8 mouse cellular contexts compared by ENCODE assay signal in genomic region chr10:67115666-67116091, GRCm38 (mm10). TPM values are rescaled to one million over a fixed set of nuclear protein-coding genes. Genes with fewer than 3 reads are reported as not detected.
DNase-seq lines count a peak whose midpoint lies in the region; ATAC-seq and TF ChIP-seq lines count a peak whose summit lies in the region.

No protein-coding gene starts in this region.

- H3K9me3 ChIP-seq in hindbrain, embryonic 12.5 days (replicated peaks) = no peaks in the 10 kb centered on the region
- no peaks in the 10 kb centered on the region for H3K9me3 ChIP-seq in hindbrain, embryonic 11.5 days (ENCODE audit: control insufficient read depth, low read length)
- 0 out of 2 replicates have a peak, but pooled peaks cover 3% of the 10 kb centered on the region for H3K9me3 ChIP-seq in heart, embryonic 14.5 days (ENCODE audit: control insufficient read depth, low read length)
- no peaks in the 10 kb centered on the region for H3K9me3 ChIP-seq in liver, postnatal 0 days (ENCODE audit: low read length)

- no peak overlapping the region for H3K4me2 ChIP-seq in hindbrain, embryonic 12.5 days (replicated peaks)
- no peak overlapping the region for H3K4me2 ChIP-seq in hindbrain, embryonic 11.5 days (replicated peaks; ENCODE audit: low read depth, low read length)
- H3K4me2 ChIP-seq in heart, embryonic 14.5 days (ENCODE audit: low read length) = no peak overlapping the region
- H3K4me2 ChIP-seq in liver, postnatal 0 days (ENCODE audit: low read depth, low read length) = peak overlapping the region; percentile 19; the same call in 1 of the 2 replicates

- H3K36me3 ChIP-seq in hindbrain, embryonic 12.5 days = no peaks in the 10 kb centered on the region
- H3K36me3 ChIP-seq in hindbrain, embryonic 11.5 days (ENCODE audit: control insufficient read depth, insufficient read depth, low read length) = no peaks in the 10 kb centered on the region
- H3K36me3 ChIP-seq in heart, embryonic 14.5 days (ENCODE audit: control insufficient read depth, insufficient read depth, low read length) = no peaks in the 10 kb centered on the region
- no peaks in the 10 kb centered on the region for H3K36me3 ChIP-seq in liver, postnatal 0 days (replicated peaks; ENCODE audit: insufficient read depth, low read length)
- no peaks in the 10 kb centered on the region for H3K36me3 ChIP-seq in thymus, adult 2 months (ENCODE audit: control insufficient read depth, insufficient read depth, low read length)

- H3K4me1 ChIP-seq in hindbrain, embryonic 12.5 days = peaks cover 33% of the 10 kb centered on the region
- H3K4me1 ChIP-seq in hindbrain, embryonic 11.5 days (replicated peaks; ENCODE audit: control insufficient read depth, insufficient read depth, low read length) = no peaks in the 10 kb centered on the region
- H3K4me1 ChIP-seq in heart, embryonic 14.5 days (ENCODE audit: control insufficient read depth in 2 of 2, insufficient read depth in 2 of 2, low read length in 2 of 2) = peaks cover 32 to 73% of the 10 kb centered on the region in 2 experiments
- H3K4me1 ChIP-seq in liver, postnatal 0 days (ENCODE audit: insufficient read depth) = peaks cover 22% of the 10 kb centered on the region
- peaks cover 18% of the 10 kb centered on the region for H3K4me1 ChIP-seq in thymus, adult 2 months (replicated peaks; ENCODE audit: control insufficient read depth, insufficient read depth, low read length)

- no peak overlapping the region for H3K4me3 ChIP-seq in hindbrain, embryonic 12.5 days
- no peak overlapping the region for H3K4me3 ChIP-seq in hindbrain, embryonic 11.5 days (ENCODE audit: low read depth, low read length)
- no peak overlapping the region for H3K4me3 ChIP-seq in heart, embryonic 14.5 days (ENCODE audit: control insufficient read depth in 1 of 2, insufficient read depth in 1 of 2, low read depth in 1 of 2, low read length in 2 of 2)
- no peak overlapping the region for H3K4me3 ChIP-seq in liver, postnatal 0 days (ENCODE audit: low read depth, low read length)
- H3K4me3 ChIP-seq in thymus, adult 2 months (ENCODE audit: control insufficient read depth, insufficient read depth, low read length) = no peak overlapping the region

- ATAC-seq in hindbrain, embryonic 12.5 days (ENCODE audit: low FRiP score) = peak; percentile 42; the same call in 1 of the 2 replicates
- no peak for ATAC-seq in hindbrain, embryonic 11.5 days (ENCODE audit: low FRiP score)
- peak; percentile 51 for ATAC-seq in common myeloid progenitor, adult 5-6 weeks (replicated peaks; ENCODE audit: low read depth, poor library complexity, severe bottlenecking)
- peak; percentile 57; the same call in 1 of the 2 replicates for ATAC-seq in heart, embryonic 14.5 days (ENCODE audit: insufficient number of reproducible peaks, insufficient read depth, low FRiP score, low read depth)
- ATAC-seq in liver, postnatal 0 days = peak; percentile 46; the same call in 1 of the 2 replicates

- WGBS in hindbrain, embryonic 12.5 days = 36% methylated on average over 5 of the region's 5 CpGs
- 41% methylated on average over 5 of the region's 5 CpGs for WGBS in hindbrain, embryonic 11.5 days
- WGBS in heart, embryonic 14.5 days = 18% methylated on average over 5 of the region's 5 CpGs
- WGBS in liver, postnatal 0 days (ENCODE audit: insufficient replicate concordance) = 27% methylated on average over 5 of the region's 5 CpGs
- 24% methylated on average over 5 of the region's 5 CpGs for WGBS in thymus, adult 2 months

- no peak for TF ChIP-seq POLR2A in thymus, adult 2 months (IDR thresholded peaks at IDR 0.05; ENCODE audit: control insufficient read depth, extremely low read depth, insufficient read depth, low read length, poor library complexity)

- H3K27me3 ChIP-seq in hindbrain, embryonic 12.5 days = no peaks in the 10 kb centered on the region
- no peaks in the 10 kb centered on the region for H3K27me3 ChIP-seq in hindbrain, embryonic 11.5 days (ENCODE audit: control insufficient read depth, insufficient read depth, low read length)
- H3K27me3 ChIP-seq in heart, embryonic 14.5 days (ENCODE audit: control insufficient read depth, insufficient read depth, low read length) = no peaks in the 10 kb centered on the region
- no peaks in the 10 kb centered on the region for H3K27me3 ChIP-seq in liver, postnatal 0 days (ENCODE audit: insufficient read depth, low read length)
- no peaks in the 10 kb centered on the region for H3K27me3 ChIP-seq in thymus, adult 2 months (ENCODE audit: control insufficient read depth, insufficient read depth, low read length)

- TF ChIP-seq CTCF in liver, postnatal 0 days (IDR thresholded peaks at IDR 0.05; ENCODE audit: low read depth) = no peak
- no peak for TF ChIP-seq CTCF in thymus, adult 2 months (IDR thresholded peaks at IDR 0.05; ENCODE audit: borderline replicate concordance, control insufficient read depth, extremely low read depth, insufficient read depth, low read length, poor library complexity)

- DNase-seq in hindbrain, embryonic 11.5 days (ENCODE audit: low spot score) = no peak
- DNase-seq in liver, postnatal 0 days = no peak
- no peak for DNase-seq in thymus, adult 2 months
- no peak for DNase-seq in right cerebral cortex, adult 18-20 months
- no peak for DNase-seq in thymus, postnatal 4 days

- peak overlapping the region; percentile 52; the same call in 1 of the 2 replicates for H3K27ac ChIP-seq in hindbrain, embryonic 12.5 days
- H3K27ac ChIP-seq in hindbrain, embryonic 11.5 days (ENCODE audit: low read depth, low read length) = no peak overlapping the region
- peak overlapping the region; percentile 49 to 73 for H3K27ac ChIP-seq in heart, embryonic 14.5 days (replicated peaks in 1 of 2; ENCODE audit: control insufficient read depth in 1 of 2, insufficient read depth in 1 of 2, low read depth in 2 of 2, low read length in 2 of 2)
- H3K27ac ChIP-seq in liver, postnatal 0 days (ENCODE audit: low read depth) = peak overlapping the region; percentile 55
- H3K27ac ChIP-seq in thymus, adult 2 months (ENCODE audit: control insufficient read depth, insufficient read depth, low read length) = no peak overlapping the region

- no peak for TF ChIP-seq EP300 in liver, postnatal 0 days (IDR thresholded peaks at IDR 0.05; ENCODE audit: low read depth)

- no peak overlapping the region for H3K9ac ChIP-seq in hindbrain, embryonic 12.5 days
- H3K9ac ChIP-seq in hindbrain, embryonic 11.5 days (ENCODE audit: low read depth, low read length) = no peak overlapping the region
- H3K9ac ChIP-seq in heart, embryonic 14.5 days (ENCODE audit: low read length) = peak overlapping the region; percentile 22; the same call in 1 of the 2 replicates
- no peak overlapping the region for H3K9ac ChIP-seq in liver, postnatal 0 days (replicated peaks)

RNA-seq across cellular contexts. Expression of gene Reep3, which starts 18.9 kb away (rescaled TPM):
- polyA plus RNA-seq in hindbrain, embryonic 12.5 days (2016; fragmentation: Nextera tagmentation; extraction: Ambion mirVana) = 53.3 and 54.0 TPM in 2 replicates
- 46.4 and 53.8 TPM in 2 replicates for polyA plus RNA-seq in hindbrain, embryonic 11.5 days (2014; fragmentation: Nextera tagmentation; extraction: Ambion mirVana)
- 8.5 and 12.5 TPM in 2 replicates for total RNA-seq in common myeloid progenitor, adult 5-6 weeks (2017)
- 28.7 and 31.5 TPM in 2 replicates for polyA plus RNA-seq in heart, embryonic 14.5 days (2014; fragmentation: Nextera tagmentation; extraction: Ambion mirVana)
- 18.5 and 19.6 TPM in 2 replicates for polyA plus RNA-seq in liver, postnatal 0 days (2015; fragmentation: Nextera tagmentation; extraction: Ambion mirVana)
- 12.9 and 13.2 TPM in 2 replicates for polyA plus RNA-seq in thymus, adult 2 months (2012; rRNA removed)

RNA-seq across cellular contexts. Expression of gene Jmjd1c, which starts 19.8 kb away (rescaled TPM):
- polyA plus RNA-seq in hindbrain, embryonic 12.5 days (2016; fragmentation: Nextera tagmentation; extraction: Ambion mirVana) = 60.1 and 65.1 TPM in 2 replicates
- 55.0 and 63.8 TPM in 2 replicates for polyA plus RNA-seq in hindbrain, embryonic 11.5 days (2014; fragmentation: Nextera tagmentation; extraction: Ambion mirVana)
- total RNA-seq in common myeloid progenitor, adult 5-6 weeks (2017) = 134 and 162 TPM in 2 replicates
- 42.4 and 43.4 TPM in 2 replicates for polyA plus RNA-seq in heart, embryonic 14.5 days (2014; fragmentation: Nextera tagmentation; extraction: Ambion mirVana)
- polyA plus RNA-seq in liver, postnatal 0 days (2015; fragmentation: Nextera tagmentation; extraction: Ambion mirVana) = 15.0 and 15.7 TPM in 2 replicates
- polyA plus RNA-seq in thymus, adult 2 months (2012; rRNA removed) = 31.5 and 38.4 TPM in 2 replicates

Comparison
In these comparisons a context has a peak if more than half of its experiments do, and no peak if none do; other contexts are left out.
1. H3K27ac ChIP-seq: peak in hindbrain, embryonic 12.5 days (single experiment), heart, embryonic 14.5 days (2 of 2) and liver, postnatal 0 days (single experiment); none in hindbrain, embryonic 11.5 days (single experiment) and thymus, adult 2 months (single experiment).